Mouse (Mus musculus) midbrain, embryonic 15.5 days (tissue): ENCODE measurements around the gene Pcdh9. TPM values are rescaled to one million over a fixed set of nuclear protein-coding genes. Genes with fewer than 3 reads are reported as not detected.

Experiments
- ATAC-seq: fragments of 200-750 bp; cut with Nextera tagmentation; replicated peaks from 2 replicates; pipeline ENCODE4 v1.8.0; 2017; ENCODE audit warnings: moderate TSS enrichment
- H3K27ac ChIP-seq: fragments of 300-500 bp; sonication (generic); 2 replicates; pipeline ENCODE4 v1.5.1; 2015; ENCODE audit warnings: mild to moderate bottlenecking, inconsistent platforms
- H3K27me3 ChIP-seq: fragments of 300-500 bp; sonication (generic); replicated peaks from 2 replicates; pipeline ENCODE4 v1.6.1; 2015; ENCODE audit warnings: inconsistent platforms
- H3K36me3 ChIP-seq: fragments of 300-500 bp; sonication (generic); replicated peaks from 2 replicates; pipeline ENCODE4 v1.6.1; 2015; ENCODE audit warnings: inconsistent platforms
- H3K4me1 ChIP-seq: fragments of 300-500 bp; sonication (generic); 2 replicates; pipeline ENCODE4 v1.6.1; 2015; ENCODE audit warnings: inconsistent platforms
- H3K4me2 ChIP-seq: fragments of 300-500 bp; sonication (generic); 2 replicates; pipeline ENCODE4 v1.6.1; 2015; ENCODE audit warnings: inconsistent platforms, mild to moderate bottlenecking, moderate library complexity
- H3K4me3 ChIP-seq: fragments of 300-500 bp; sonication (generic); 2 replicates; pipeline ENCODE4 v1.5.1; 2015; ENCODE audit warnings: mild to moderate bottlenecking, inconsistent platforms
- H3K9ac ChIP-seq: fragments of 300-500 bp; sonication (generic); 2 replicates; pipeline ENCODE4 v1.6.1; 2015; ENCODE audit warnings: mild to moderate bottlenecking, inconsistent platforms
- H3K9me3 ChIP-seq: fragments of 300-500 bp; sonication (generic); 2 replicates; pipeline ENCODE4 v1.6.1; 2016; ENCODE audit warnings: inconsistent platforms
- WGBS: fragments of 180-500 bp; shearing (Covaris S2); methylation state at CpG from one replicate; pipeline ENCODE4 v1.1.7; 2015; ENCODE audit warnings: mixed read lengths; 5-methylcytosine and 5-hydroxymethylcytosine counted together
- polyA plus RNA-seq: library from polyadenylated mRNA; unstranded; fragments of >200 nt; fragmentation: Nextera tagmentation; extraction: Ambion mirVana; gene quantifications from 2 replicates; pipeline ENCODE4 v1.2.1, GENCODE M21; 2015

Gene Pcdh9
- polyA plus RNA-seq, 1 experiment from 2014 or later: 172 TPM

DNA sequence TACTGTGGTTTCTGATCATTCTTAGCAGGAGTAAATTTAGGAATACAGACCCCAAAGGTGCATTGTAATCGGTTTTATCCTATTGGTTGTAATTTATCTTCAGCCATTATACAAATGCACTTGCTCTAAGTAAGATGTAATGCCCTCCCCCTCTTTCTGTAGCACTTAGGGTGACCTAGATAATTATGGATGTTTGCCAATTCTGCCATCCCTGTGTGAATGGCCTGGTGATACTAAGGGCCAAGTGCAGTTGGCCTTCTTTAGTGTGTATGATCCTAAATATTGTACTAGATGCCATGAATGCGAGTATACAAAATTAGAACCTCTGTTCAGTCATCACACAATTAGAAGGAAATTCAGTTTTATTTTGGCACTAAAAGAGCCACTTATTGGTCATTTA, 475.0 kb downstream of the Pcdh9 start:
- H3K27ac ChIP-seq: no peak overlapping the region
- WGBS: 92% methylated on average over 2 of the region's 2 CpGs
- no peaks in the 10 kb centered on the region for H3K36me3 ChIP-seq
- H3K27me3 ChIP-seq: no peaks in the 10 kb centered on the region
- no peaks in the 10 kb centered on the region for H3K9me3 ChIP-seq
- no peak overlapping the region for H3K4me3 ChIP-seq
- no peak overlapping the region for H3K9ac ChIP-seq
- no peak overlapping the region for H3K4me2 ChIP-seq
- no peak for ATAC-seq
- H3K4me1 ChIP-seq: no peaks in the 10 kb centered on the region

DNA sequence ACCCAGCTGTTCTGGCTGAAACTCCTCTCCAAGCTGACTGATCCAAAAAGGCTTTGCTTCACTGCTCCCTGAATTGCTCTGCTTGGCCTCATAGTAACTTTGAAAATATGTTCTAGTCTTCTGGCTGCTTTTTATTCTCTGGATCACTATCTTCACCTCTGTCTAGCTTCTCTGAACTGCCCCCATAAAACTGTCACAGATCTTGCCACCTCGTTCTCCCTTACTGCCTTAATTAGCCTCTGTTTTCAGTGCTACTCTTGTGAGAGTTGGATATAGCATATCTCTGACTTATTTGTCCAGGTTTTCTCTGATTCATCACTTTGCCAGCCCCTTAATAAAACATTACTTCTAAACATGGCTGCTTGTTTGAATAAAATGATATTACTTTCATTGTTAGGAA, 481.2 kb downstream of the Pcdh9 start:
- Histone ChIP-seq H3K4me1 (no peaks in the 10 kb centered on the region), H3K27me3 (no peaks in the 10 kb centered on the region), H3K4me3 (no peak overlapping the region), H3K27ac (no peak overlapping the region), H3K9me3 (no peaks in the 10 kb centered on the region), H3K36me3 (no peaks in the 10 kb centered on the region), H3K4me2 (no peak overlapping the region), H3K9ac (no peak overlapping the region)
- no peak for ATAC-seq
- WGBS: 91% methylated on average over 1 of the region's 1 CpGs

DNA sequence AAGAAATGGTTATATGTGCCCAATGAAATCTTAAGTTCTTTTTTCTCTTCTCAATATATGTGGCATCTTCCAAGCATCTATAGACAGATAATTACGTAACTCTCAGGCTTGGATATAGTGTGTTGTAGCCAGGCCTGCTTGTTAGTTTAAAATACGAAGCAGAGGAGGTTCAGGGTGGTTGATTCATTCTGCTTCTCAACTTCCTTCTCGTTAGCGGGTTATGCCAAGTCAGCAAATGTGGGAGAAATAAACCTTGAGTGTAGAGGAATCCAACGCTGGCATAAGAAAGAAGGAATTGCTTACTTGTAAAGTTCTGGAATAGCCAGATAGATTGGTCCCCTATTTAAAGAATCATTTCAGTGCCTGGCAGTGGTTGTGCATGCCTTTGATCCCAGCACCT, 482.7 kb downstream of the Pcdh9 start:
- no peaks in the 10 kb centered on the region for H3K9me3 ChIP-seq
- WGBS: 88% methylated on average over 5 of the region's 5 CpGs
- no peaks in the 10 kb centered on the region for H3K4me1 ChIP-seq
- no peaks in the 10 kb centered on the region for H3K36me3 ChIP-seq
- no peak overlapping the region for H3K9ac ChIP-seq
- H3K4me3 ChIP-seq: no peak overlapping the region
- H3K27ac ChIP-seq: no peak overlapping the region
- no peak for ATAC-seq
- no peaks in the 10 kb centered on the region for H3K27me3 ChIP-seq
- no peak overlapping the region for H3K4me2 ChIP-seq

DNA sequence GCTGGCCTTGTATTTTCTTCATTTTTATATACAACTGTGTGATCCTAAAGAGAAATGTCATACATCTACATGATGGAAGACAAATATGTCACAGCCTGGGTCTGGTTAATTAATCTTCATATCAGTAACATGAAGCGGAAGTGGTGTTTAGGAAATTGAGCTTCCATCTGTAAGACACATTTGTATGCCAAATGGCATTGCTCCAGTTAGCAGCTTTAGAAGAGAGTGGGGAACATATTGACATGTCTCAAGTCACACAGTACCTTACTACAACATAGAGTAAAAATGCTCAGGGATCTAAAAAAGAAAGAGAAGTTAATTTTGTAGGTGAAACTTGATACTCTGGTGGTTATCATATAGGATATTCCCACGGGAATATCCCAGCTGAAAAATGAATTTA, 505.4 kb downstream of the Pcdh9 start:
- Histone ChIP-seq H3K36me3 (no peaks in the 10 kb centered on the region), H3K4me1 (no peaks in the 10 kb centered on the region), H3K4me2 (no peak overlapping the region), H3K27ac (no peak overlapping the region), H3K9ac (no peak overlapping the region), H3K4me3 (no peak overlapping the region), H3K9me3 (no peaks in the 10 kb centered on the region), H3K27me3 (no peaks in the 10 kb centered on the region)
- WGBS: 76% methylated on average over 2 of the region's 2 CpGs
- ATAC-seq: no peak

DNA sequence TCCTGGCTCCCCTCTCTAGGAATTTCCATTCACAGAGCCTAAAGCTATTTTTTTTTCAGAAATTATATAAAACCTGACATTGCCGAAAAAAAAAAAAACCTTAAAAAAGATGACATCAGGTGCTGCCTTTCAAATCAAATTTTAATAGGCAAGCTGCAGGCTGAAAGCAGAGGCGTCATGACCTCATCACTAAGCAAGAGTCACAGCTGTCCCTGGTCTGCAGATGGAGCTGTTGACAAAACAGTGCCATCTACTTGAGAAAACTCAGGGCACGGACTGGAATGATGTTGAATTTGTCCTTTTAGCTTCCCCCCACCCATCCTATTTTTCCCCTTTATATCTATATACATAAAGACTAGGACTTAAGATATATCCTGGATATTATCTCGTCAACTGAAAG, 509.3 kb downstream of the Pcdh9 start:
- Histone ChIP-seq H3K9ac (no peak overlapping the region), H3K36me3 (no peaks in the 10 kb centered on the region), H3K27ac (no peak overlapping the region), H3K4me2 (no peak overlapping the region), H3K4me3 (no peak overlapping the region), H3K27me3 (no peaks in the 10 kb centered on the region), H3K9me3 (no peaks in the 10 kb centered on the region), H3K4me1 (no peaks in the 10 kb centered on the region)
- 30% methylated on average over 4 of the region's 4 CpGs for WGBS
- ATAC-seq: peak; percentile 84

DNA sequence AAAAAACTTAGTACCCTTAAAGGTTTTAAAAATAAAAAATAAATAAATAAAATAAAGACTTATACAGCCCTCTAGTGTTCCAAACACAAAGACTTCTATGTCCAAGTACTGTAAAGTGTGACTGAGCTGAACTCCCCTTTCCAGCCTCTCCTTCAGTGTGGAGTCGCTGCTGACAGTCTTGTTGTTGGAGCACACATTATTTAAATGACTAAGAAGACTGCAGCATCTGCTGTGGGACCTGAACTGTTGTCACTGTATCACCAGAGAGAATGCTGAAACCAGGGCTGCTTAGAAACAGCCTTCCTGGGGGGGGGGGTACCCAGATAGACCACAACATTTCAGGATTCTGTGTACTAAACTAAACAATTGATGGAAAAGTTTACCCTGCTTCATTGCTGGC, 509.7 kb downstream of the Pcdh9 start:
- ATAC-seq: peak; percentile 66
- Histone ChIP-seq H3K4me2 (no peak overlapping the region), H3K4me1 (no peaks in the 10 kb centered on the region), H3K27ac (peak overlapping the region; percentile 38; the same call in 1 of the 2 replicates), H3K27me3 (no peaks in the 10 kb centered on the region), H3K36me3 (no peaks in the 10 kb centered on the region), H3K4me3 (no peak overlapping the region), H3K9ac (no peak overlapping the region), H3K9me3 (no peaks in the 10 kb centered on the region)
- WGBS: 31% methylated on average over 1 of the region's 1 CpGs

DNA sequence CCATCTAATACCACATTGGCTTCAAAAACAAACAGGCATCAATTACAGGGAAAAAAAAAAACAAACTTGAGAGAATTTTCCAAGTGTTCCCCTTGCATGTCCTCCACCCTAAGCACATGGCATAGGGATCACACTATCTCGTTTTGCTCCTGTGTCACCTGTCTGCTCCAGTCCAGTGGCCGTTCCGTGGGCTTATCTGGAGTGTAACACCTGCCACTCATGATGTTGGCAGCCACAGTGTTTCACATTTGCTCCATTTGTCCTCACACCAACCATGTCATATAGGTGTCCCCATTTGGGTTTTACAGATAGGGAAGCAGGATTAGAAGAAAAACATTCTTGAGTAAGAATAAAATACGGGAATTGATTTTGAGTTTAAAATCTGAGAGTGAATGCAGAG, 514.3 kb downstream of the Pcdh9 start:
- 78% methylated on average over 4 of the region's 4 CpGs for WGBS
- Histone ChIP-seq H3K9me3 (no peaks in the 10 kb centered on the region), H3K9ac (no peak overlapping the region), H3K27me3 (no peaks in the 10 kb centered on the region), H3K4me2 (no peak overlapping the region), H3K4me3 (no peak overlapping the region), H3K36me3 (no peaks in the 10 kb centered on the region), H3K4me1 (no peaks in the 10 kb centered on the region), H3K27ac (no peak overlapping the region)
- no peak for ATAC-seq

DNA sequence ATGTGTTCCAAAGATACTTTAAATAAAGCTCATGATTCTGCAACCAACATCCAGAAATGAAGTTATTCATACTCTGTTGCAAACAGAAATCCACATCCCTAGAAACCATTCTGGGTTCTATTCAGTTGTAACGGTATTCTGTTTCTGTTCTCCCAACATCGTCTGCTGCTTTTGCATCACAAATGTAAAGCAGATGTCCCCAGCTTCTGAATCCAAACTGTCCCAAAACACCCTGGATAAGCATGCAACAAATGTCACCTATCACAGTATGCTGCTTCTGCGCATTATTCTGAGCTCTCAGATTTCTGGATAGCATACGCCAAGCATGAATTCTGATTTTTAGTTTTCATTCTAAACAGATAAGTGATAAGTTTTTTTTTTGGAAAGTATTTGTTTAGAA, 516.3 kb downstream of the Pcdh9 start:
- no peak overlapping the region for H3K27ac ChIP-seq
- WGBS: 71% methylated on average over 4 of the region's 4 CpGs
- no peaks in the 10 kb centered on the region for H3K9me3 ChIP-seq
- H3K4me2 ChIP-seq: no peak overlapping the region
- ATAC-seq: no peak
- no peaks in the 10 kb centered on the region for H3K4me1 ChIP-seq
- H3K4me3 ChIP-seq: no peak overlapping the region
- H3K9ac ChIP-seq: no peak overlapping the region
- H3K27me3 ChIP-seq: no peaks in the 10 kb centered on the region
- no peaks in the 10 kb centered on the region for H3K36me3 ChIP-seq

DNA sequence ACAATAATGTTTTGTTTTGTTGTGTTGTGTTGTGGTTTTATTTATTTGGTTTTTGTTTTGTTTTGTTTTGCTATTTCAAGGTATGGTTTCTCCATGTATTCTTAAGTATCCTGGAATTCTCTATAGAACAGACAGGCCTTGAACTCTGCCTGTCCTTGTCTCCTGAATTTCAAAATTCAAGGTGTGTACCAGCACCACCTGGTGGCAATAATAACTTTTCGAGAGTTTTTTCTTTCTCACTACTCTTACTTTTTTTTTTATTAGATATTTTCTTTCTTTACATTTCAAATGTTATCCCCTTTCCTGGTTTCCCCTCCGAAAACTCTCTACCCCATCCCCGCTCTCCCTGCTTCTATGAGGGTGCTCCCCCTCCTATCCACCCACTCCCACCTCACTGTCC, 536.3 kb downstream of the Pcdh9 start:
- Histone ChIP-seq H3K4me3 (no peak overlapping the region), H3K4me1 (peaks cover 3% of the 10 kb centered on the region; the same call in 1 of the 2 replicates), H3K36me3 (no peaks in the 10 kb centered on the region), H3K4me2 (no peak overlapping the region), H3K9ac (no peak overlapping the region), H3K27me3 (no peaks in the 10 kb centered on the region), H3K9me3 (no peaks in the 10 kb centered on the region), H3K27ac (no peak overlapping the region)
- WGBS: 88% methylated on average over 3 of the region's 3 CpGs
- no peak for ATAC-seq

DNA sequence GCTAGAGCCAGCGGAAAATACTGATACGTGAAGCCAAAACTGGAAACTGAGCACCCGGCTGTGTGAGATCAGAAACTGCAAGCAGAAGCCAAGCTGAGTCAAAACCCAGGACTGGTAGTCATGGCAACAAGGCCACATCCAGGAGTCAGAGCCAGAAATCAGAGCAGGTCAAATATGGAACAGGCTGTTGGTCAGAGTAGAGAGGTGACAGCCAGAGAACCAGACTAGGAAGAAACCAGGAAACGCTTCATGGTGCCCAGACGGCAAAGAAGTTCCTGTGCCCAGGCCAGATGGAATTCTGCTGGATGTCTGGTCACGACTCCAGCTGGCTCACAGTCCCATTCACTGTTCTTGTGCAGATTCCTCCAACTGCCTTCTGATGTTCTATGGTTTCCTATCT, 539.6 kb downstream of the Pcdh9 start:
- H3K9me3 ChIP-seq: no peaks in the 10 kb centered on the region
- H3K4me1 ChIP-seq: peaks cover 3% of the 10 kb centered on the region; the same call in 1 of the 2 replicates
- no peak overlapping the region for H3K9ac ChIP-seq
- no peaks in the 10 kb centered on the region for H3K36me3 ChIP-seq
- H3K4me3 ChIP-seq: no peak overlapping the region
- H3K27ac ChIP-seq: no peak overlapping the region
- H3K27me3 ChIP-seq: no peaks in the 10 kb centered on the region
- no peak overlapping the region for H3K4me2 ChIP-seq
- ATAC-seq: 0 out of 2 replicates have a peak, but pooled peaks have one; percentile 45
- WGBS: 31% methylated on average over 6 of the region's 6 CpGs

DNA sequence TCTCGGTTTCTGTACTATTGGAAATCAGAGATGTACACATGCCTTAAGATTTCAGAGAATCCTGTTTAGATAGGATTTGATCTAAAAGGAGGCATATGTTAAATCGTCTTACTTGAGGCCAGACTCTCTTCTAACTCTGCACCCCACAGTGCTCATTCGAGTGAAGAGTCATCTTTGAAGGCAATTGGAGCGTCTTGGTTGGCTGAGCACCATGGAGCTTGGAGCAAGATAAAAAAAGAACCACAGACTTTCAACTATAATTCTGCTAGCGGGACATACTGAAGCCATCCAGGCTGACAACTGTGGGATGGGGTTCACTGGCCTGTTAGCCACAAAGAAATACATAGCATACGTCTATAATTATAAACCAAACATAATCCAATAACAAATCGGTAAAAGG, 541.3 kb downstream of the Pcdh9 start:
- Histone ChIP-seq H3K4me3 (no peak overlapping the region), H3K9ac (no peak overlapping the region), H3K9me3 (no peaks in the 10 kb centered on the region), H3K36me3 (no peaks in the 10 kb centered on the region), H3K27ac (no peak overlapping the region), H3K27me3 (no peaks in the 10 kb centered on the region), H3K4me1 (peaks cover 3% of the 10 kb centered on the region; the same call in 1 of the 2 replicates), H3K4me2 (no peak overlapping the region)
- ATAC-seq: peak; percentile 58
- WGBS: 19% methylated on average over 7 of the region's 7 CpGs

DNA sequence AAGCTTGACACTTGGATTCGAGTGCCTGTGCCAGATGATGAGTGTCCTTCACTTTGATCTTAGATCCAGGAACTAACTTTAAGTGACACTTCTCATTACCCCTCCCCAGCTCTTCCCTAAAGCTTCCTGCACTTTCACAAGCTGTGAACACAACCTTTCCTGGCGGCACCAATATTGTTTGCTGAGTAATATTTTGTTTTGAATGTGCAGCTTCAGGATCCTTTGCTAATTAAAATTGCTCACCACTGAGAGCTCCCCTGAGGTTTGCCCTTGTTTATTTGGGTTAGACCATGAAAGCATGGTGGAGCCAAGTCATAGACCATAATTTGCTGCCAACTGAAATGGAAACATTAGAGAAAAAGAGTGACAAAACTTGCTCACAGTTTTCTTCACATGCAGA, 543.4 kb downstream of the Pcdh9 start:
- H3K36me3 ChIP-seq: no peaks in the 10 kb centered on the region
- 7% methylated on average over 2 of the region's 2 CpGs for WGBS
- H3K27me3 ChIP-seq: no peaks in the 10 kb centered on the region
- H3K4me2 ChIP-seq: no peak overlapping the region
- no peak for ATAC-seq
- H3K9me3 ChIP-seq: no peaks in the 10 kb centered on the region
- no peak overlapping the region for H3K9ac ChIP-seq
- H3K4me1 ChIP-seq: peaks cover 3% of the 10 kb centered on the region; the same call in 1 of the 2 replicates
- no peak overlapping the region for H3K27ac ChIP-seq
- no peak overlapping the region for H3K4me3 ChIP-seq

DNA sequence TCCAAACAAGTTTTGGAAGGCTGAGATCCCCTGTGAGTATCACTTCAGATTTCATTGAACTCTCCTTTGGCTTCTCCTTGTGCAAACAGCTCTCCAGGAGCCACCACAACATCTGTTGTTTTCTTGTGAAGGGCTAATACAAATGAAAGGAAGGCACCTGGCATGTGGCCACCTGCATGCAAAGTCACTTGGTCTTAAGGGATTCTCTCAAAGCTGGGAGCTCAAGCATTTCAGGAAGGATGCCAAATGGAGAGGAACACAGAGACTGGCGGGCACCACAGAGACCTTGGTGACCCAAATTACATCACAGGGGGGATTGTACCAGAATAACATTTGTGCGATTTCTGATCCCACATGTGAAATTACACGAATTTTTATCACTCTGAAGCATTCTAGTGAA, 547.7 kb downstream of the Pcdh9 start:
- Histone ChIP-seq H3K4me2 (no peak overlapping the region), H3K9ac (no peak overlapping the region), H3K4me3 (no peak overlapping the region), H3K27ac (no peak overlapping the region), H3K9me3 (no peaks in the 10 kb centered on the region), H3K4me1 (no peaks in the 10 kb centered on the region), H3K36me3 (no peaks in the 10 kb centered on the region), H3K27me3 (no peaks in the 10 kb centered on the region)
- ATAC-seq: no peak
- 60% methylated on average over 3 of the region's 3 CpGs for WGBS

DNA sequence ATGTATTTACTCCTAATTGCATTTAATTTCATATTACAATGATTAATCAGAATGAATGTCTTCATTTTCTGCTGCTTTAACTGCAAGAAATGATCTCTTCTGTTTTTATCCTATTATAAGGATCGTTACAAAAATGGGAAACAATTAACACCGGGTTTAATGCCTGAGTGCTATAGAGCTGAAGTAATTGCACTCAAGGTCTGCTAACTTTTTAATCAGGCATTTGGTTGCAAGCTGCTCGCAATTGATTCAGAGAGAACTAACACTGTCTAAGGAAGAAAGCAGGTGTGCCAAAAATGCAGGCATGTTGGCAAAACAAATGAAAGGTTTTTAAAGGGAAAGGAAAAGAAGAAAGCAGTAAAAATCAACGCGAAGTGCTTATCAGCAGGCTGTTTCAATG, 549.1 kb downstream of the Pcdh9 start:
- Histone ChIP-seq H3K4me2 (no peak overlapping the region), H3K9me3 (no peaks in the 10 kb centered on the region), H3K4me1 (no peaks in the 10 kb centered on the region), H3K36me3 (no peaks in the 10 kb centered on the region), H3K27ac (no peak overlapping the region), H3K4me3 (no peak overlapping the region), H3K27me3 (no peaks in the 10 kb centered on the region), H3K9ac (no peak overlapping the region)
- ATAC-seq: no peak
- 22% methylated on average over 5 of the region's 5 CpGs for whole genome bisulfite sequencing
